Mouse (Mus musculus) cortical plate, adult 2 months (tissue): ENCODE data around the gene Mast4. TPM values are rescaled to one million over a fixed set of nuclear protein-coding genes. Genes with fewer than 3 reads are reported as not detected.
A peak's percentile ranks its signal among the peaks of the same experiment; 100 is the strongest.

ENCODE experiments used
- H3K27ac ChIP-seq: fragments of 200-500 bp; 2 replicates; pipeline ENCODE4 v1.5.1; 2012; ENCODE audit warnings: low read length, control low read depth, inconsistent platforms; ENCODE audit not compliant: insufficient read depth
- H3K4me1 ChIP-seq: fragments of 200-500 bp; 2 replicates; pipeline ENCODE4 v1.6.1; 2011; ENCODE audit warnings: low read length; ENCODE audit not compliant: control insufficient read depth, insufficient read depth
- H3K4me3 ChIP-seq: fragments of 200-500 bp; 2 replicates; pipeline ENCODE4 v1.5.1; 2011; ENCODE audit warnings: mild to moderate bottlenecking, low read length, control low read depth; ENCODE audit not compliant: insufficient read depth
- CTCF ChIP-seq: fragments of 200-500 bp; IDR thresholded peaks from 2 replicates; pipeline ENCODE4 v1.5.1; 2011; ENCODE audit warnings: mild to moderate bottlenecking, control low read depth, low read length; ENCODE audit not compliant: insufficient read depth; ENCODE audit errors: extremely low read depth
- POLR2A ChIP-seq: fragments of 200-500 bp; IDR thresholded peaks from 2 replicates; pipeline ENCODE4 v1.6.1; 2011; ENCODE audit warnings: mild to moderate bottlenecking, low read length, control low read depth; ENCODE audit not compliant: insufficient read depth; ENCODE audit errors: extremely low read depth
- polyA plus RNA-seq: library from polyadenylated mRNA; depleted of rRNA; stranded (reverse); fragments of >200 nt; gene quantifications from 2 replicates; pipeline ENCODE4 v1.2.3, GENCODE M21; 2012

Mast4 gene
- polyA plus RNA-seq, 1 experiment, result 19.6 TPM

GRCm38 (mm10) chr13:103085540-103086121, 248.7 kb downstream of the Mast4 start:
- Histone ChIP-seq H3K4me3 (no peak overlapping the region), H3K4me1 (no peaks in the 10 kb centered on the region), H3K27ac (no peak overlapping the region)
- TF ChIP-seq POLR2A (no peak), CTCF (no peak)

DNA sequence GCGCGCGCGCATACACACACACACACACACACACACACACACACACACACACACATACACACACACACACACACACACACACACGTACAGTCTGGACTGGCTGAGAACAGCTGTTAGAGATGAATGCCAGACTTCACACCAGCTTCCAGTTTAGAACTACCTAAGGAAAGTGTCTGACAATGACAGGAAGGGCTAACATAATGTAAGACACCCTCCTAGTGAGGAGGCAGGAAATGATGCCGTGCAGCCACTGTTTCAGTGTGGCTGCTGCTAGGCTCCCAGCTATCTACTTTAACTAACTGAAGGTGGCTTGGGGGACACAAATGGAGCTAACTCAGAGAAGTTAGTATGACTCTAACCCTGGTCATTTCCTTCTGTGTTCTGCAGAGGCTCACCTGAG, 251.4 kb downstream of the Mast4 start:
- no peaks in the 10 kb centered on the region for H3K4me1 ChIP-seq
- TF ChIP-seq POLR2A, result no peak
- TF ChIP-seq CTCF, result no peak
- H3K4me3 ChIP-seq, result no peak overlapping the region
- no peak overlapping the region for H3K27ac ChIP-seq

GRCm38 (mm10) chr13:103079806-103080205, 254.5 kb downstream of the Mast4 start:
- Histone ChIP-seq H3K4me3 (no peak overlapping the region), H3K4me1 (no peaks in the 10 kb centered on the region), H3K27ac (no peak overlapping the region)
- TF ChIP-seq POLR2A (no peak), CTCF (no peak)

DNA sequence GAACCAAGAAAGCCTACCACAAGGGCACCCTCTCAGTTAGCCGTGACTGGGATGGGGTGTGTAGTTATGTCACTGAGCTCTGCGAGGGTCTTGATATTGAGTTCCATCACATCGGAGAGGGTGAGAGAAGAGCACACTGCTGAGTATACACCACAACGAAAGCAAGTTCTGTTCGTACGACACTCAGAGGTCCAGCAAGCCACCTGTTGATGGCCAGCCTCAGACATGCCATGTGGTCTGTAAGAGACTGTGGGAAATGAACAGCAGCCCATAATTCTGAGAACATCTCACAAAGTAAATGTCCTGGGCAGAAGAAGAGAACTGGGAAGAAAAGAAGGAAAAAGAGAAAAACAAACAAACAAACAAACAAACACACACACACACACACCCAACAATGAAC, 255.5 kb downstream of the Mast4 start:
- Histone ChIP-seq H3K27ac (no peak overlapping the region), H3K4me1 (no peaks in the 10 kb centered on the region), H3K4me3 (no peak overlapping the region)
- TF ChIP-seq CTCF, result no peak
- no peak for TF ChIP-seq POLR2A

DNA sequence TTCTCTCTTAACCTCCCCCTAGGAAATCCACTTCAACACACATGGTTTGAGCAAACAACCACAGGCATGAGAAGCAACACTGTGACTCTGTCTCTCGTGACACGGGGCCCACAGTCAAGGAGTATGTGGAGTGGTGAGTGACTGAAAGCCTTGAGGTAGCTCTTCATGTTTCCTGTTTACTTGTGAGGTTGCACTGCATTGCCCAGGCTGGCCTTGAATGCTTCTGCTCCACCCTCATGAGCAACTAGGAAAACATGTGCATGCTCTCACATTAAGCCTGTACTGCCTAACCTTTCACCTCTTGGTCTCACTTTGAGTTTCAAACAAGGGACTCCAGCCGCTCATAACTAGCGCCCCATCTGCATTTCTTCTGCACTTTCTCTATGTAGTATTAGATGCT, 260.8 kb downstream of the Mast4 start:
- no peak overlapping the region for H3K27ac ChIP-seq
- TF ChIP-seq POLR2A, result no peak
- no peak for TF ChIP-seq CTCF
- no peak overlapping the region for H3K4me3 ChIP-seq
- H3K4me1 ChIP-seq, result no peaks in the 10 kb centered on the region

DNA sequence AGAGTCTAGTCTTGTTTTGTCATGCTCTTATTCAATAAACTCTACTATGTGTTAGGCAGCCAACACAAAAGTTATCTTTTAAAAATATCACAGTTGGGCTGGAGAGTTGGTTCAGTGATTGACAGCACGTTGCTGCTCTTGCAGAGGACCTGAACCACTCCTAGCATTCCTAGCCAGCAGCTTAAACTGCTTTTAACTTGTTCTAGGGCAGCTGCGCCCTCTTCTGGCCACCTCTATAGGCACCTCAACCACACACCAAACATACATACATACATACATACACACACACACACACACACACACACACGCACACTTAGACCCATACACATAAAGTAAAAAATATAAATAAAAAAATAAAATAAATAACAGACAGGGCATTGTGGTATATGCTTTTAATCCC, 262.5 kb downstream of the Mast4 start:
- no peak overlapping the region for H3K4me3 ChIP-seq
- peaks cover 3% of the 10 kb centered on the region for H3K4me1 ChIP-seq
- TF ChIP-seq CTCF (0 out of 2 replicates have a peak, but pooled peaks have one; percentile 17), POLR2A (no peak)
- no peak overlapping the region for H3K27ac ChIP-seq

- peaks cover 3% of the 10 kb centered on the region for H3K4me1 ChIP-seq
- TF ChIP-seq POLR2A (no peak), CTCF (no peak)
- H3K4me3 ChIP-seq, result no peak overlapping the region
- H3K27ac ChIP-seq, result no peak overlapping the region
Measured at GRCm38 (mm10) chr13:103067581-103068166, 266.6 kb downstream of the Mast4 start.

- no peak for TF ChIP-seq POLR2A
- TF ChIP-seq CTCF, result no peak
- Histone ChIP-seq H3K27ac (no peak overlapping the region), H3K4me1 (peaks cover 3% of the 10 kb centered on the region), H3K4me3 (no peak overlapping the region)
Measured at GRCm38 (mm10) chr13:103065437-103065836, 268.9 kb downstream of the Mast4 start.

DNA sequence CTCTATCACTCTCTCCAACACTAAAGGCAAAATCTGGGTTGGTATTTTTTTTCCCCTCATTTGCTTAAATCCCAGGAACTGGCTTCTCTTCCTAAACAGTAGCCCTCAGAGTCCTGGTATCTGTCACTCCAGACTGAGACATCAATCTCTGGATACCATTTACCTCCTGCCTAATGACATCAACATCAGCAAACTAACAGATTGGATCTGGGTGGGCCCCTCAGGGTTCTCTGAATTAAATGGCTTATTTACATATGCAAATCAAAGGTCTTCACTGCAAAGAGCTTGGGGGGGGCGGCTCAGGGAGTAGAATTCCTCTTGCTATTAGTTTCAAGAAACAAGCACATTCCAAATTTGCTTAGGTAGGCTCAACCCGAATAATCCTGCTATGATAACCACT, 272.6 kb downstream of the Mast4 start:
- Histone ChIP-seq H3K27ac (no peak overlapping the region), H3K4me3 (no peak overlapping the region), H3K4me1 (no peaks in the 10 kb centered on the region)
- TF ChIP-seq CTCF (no peak), POLR2A (no peak)

GRCm38 (mm10) chr13:103059995-103060652, 274.2 kb downstream of the Mast4 start:
- TF ChIP-seq CTCF (no peak), POLR2A (no peak)
- no peak overlapping the region for H3K27ac ChIP-seq
- no peak overlapping the region for H3K4me3 ChIP-seq
- no peaks in the 10 kb centered on the region for H3K4me1 ChIP-seq
